ENCODE assay signal across 23 mouse cellular contexts in genomic region chr4:63491521-63491920, GRCm38 (mm10). TPM values are rescaled to one million over a fixed set of nuclear protein-coding genes. Genes with fewer than 3 reads are reported as not detected.
DNase-seq lines count a peak whose midpoint lies in the region; ATAC-seq lines count a peak whose summit lies in the region.
"Had no signal": no experiment of that assay in that cellular context is flagged by ENCODE, and none has a peak within 500 bp of the region (broad histone marks: within the 10 kb centered on the region; RNA-seq: fewer than 3 reads in every experiment).

No protein-coding gene starts in this region.

- 80% methylated on average over 6 of the region's 6 CpGs for WGBS in hindbrain, embryonic 10.5 days
- WGBS in hindbrain, embryonic 11.5 days = 79% methylated on average over 6 of the region's 6 CpGs
- WGBS in midbrain, embryonic 14.5 days = 66% methylated on average over 6 of the region's 6 CpGs

- DNase-seq in hindbrain, embryonic 10.5 days (ENCODE audit: low spot score) = no peak
- DNase-seq in hindbrain, embryonic 11.5 days (ENCODE audit: low spot score) = no peak
- peak; percentile 26 for DNase-seq in A20 (ENCODE audit: low read depth, low spot score)
- peak; percentile 46 for DNase-seq in R1 (ENCODE audit: low read depth, low spot score)
- no peak for DNase-seq in midbrain, embryonic 14.5 days
- DNase-seq in spleen, adult 18-20 months = no peak
- no peak for DNase-seq in kidney, postnatal 25 days
- DNase-seq: cerebellum, adult 8-10 months; cerebellum, postnatal 36 days; embryo, embryonic 11 days; heart, postnatal 36 days; kidney, adult 18-20 months; liver, embryonic 13.5 days; lung, adult 2 months; right cerebral cortex, postnatal 4 days; thymus, postnatal 25 days had no signal

- no peak for ATAC-seq in hindbrain, embryonic 11.5 days (ENCODE audit: low FRiP score)
- ATAC-seq in midbrain, embryonic 14.5 days (ENCODE audit: low FRiP score, low TSS enrichment) = no peak

- peaks cover 54% of the 10 kb centered on the region for H3K4me1 ChIP-seq in hindbrain, embryonic 10.5 days (replicated peaks)
- peaks cover 4% of the 10 kb centered on the region for H3K4me1 ChIP-seq in hindbrain, embryonic 11.5 days (replicated peaks; ENCODE audit: control insufficient read depth, insufficient read depth, low read length)
- H3K4me1 ChIP-seq in midbrain, embryonic 14.5 days (ENCODE audit: control insufficient read depth, insufficient read depth, low read length) = peaks cover 42% of the 10 kb centered on the region

- peaks cover 23% of the 10 kb centered on the region for H3K27me3 ChIP-seq in hindbrain, embryonic 10.5 days (ENCODE audit: insufficient read depth, poor library complexity, severe bottlenecking)
- H3K27me3 ChIP-seq in hindbrain, embryonic 11.5 days (ENCODE audit: control insufficient read depth, insufficient read depth, low read length) = 0 out of 2 replicates have a peak, but pooled peaks cover 3% of the 10 kb centered on the region
- H3K27me3 ChIP-seq in midbrain, embryonic 14.5 days (ENCODE audit: control insufficient read depth, insufficient read depth, low read length) = no peaks in the 10 kb centered on the region

- H3K36me3 ChIP-seq in hindbrain, embryonic 10.5 days = peaks cover 8% of the 10 kb centered on the region; the same call in 1 of the 2 replicates
- H3K36me3 ChIP-seq in hindbrain, embryonic 11.5 days (ENCODE audit: control insufficient read depth, insufficient read depth, low read length) = no peaks in the 10 kb centered on the region
- H3K36me3 ChIP-seq in midbrain, embryonic 14.5 days (ENCODE audit: control insufficient read depth, insufficient read depth, low read length) = no peaks in the 10 kb centered on the region
- H3K36me3 ChIP-seq: embryonic facial prominence, embryonic 13.5 days; forebrain, embryonic 12.5 days; heart, embryonic 15.5 days; liver, embryonic 13.5 days; neural tube, embryonic 12.5 days; stomach, embryonic 15.5 days had no signal

- H3K9ac ChIP-seq in hindbrain, embryonic 11.5 days (ENCODE audit: low read depth, low read length) = no peak overlapping the region
- no peak overlapping the region for H3K9ac ChIP-seq in midbrain, embryonic 14.5 days (replicated peaks; ENCODE audit: low read length)
- H3K9ac ChIP-seq: embryonic facial prominence, embryonic 13.5 days; forebrain, embryonic 12.5 days; heart, embryonic 15.5 days; liver, embryonic 13.5 days; neural tube, embryonic 12.5 days; stomach, embryonic 15.5 days had no signal

- H3K9me3 ChIP-seq in hindbrain, embryonic 10.5 days = no peaks in the 10 kb centered on the region
- no peaks in the 10 kb centered on the region for H3K9me3 ChIP-seq in hindbrain, embryonic 11.5 days (ENCODE audit: control insufficient read depth, low read length)
- no peaks in the 10 kb centered on the region for H3K9me3 ChIP-seq in midbrain, embryonic 14.5 days (ENCODE audit: control insufficient read depth, low read length)
- H3K9me3 ChIP-seq: embryonic facial prominence, embryonic 13.5 days; forebrain, embryonic 12.5 days; heart, embryonic 15.5 days; liver, embryonic 13.5 days; neural tube, embryonic 12.5 days; stomach, embryonic 15.5 days had no signal

- no peak overlapping the region for H3K4me2 ChIP-seq in hindbrain, embryonic 11.5 days (replicated peaks; ENCODE audit: low read depth, low read length)
- peak overlapping the region; percentile 27 for H3K4me2 ChIP-seq in midbrain, embryonic 14.5 days (ENCODE audit: low read length)
- H3K4me2 ChIP-seq: embryonic facial prominence, embryonic 13.5 days; forebrain, embryonic 12.5 days; heart, embryonic 15.5 days; liver, embryonic 13.5 days; neural tube, embryonic 12.5 days; stomach, embryonic 15.5 days had no signal

- 0 out of 2 replicates have a peak overlapping the region, but pooled peaks have one; percentile 29 for H3K27ac ChIP-seq in hindbrain, embryonic 10.5 days
- no peak overlapping the region for H3K27ac ChIP-seq in hindbrain, embryonic 11.5 days (ENCODE audit: low read depth, low read length)
- no peak overlapping the region for H3K27ac ChIP-seq in midbrain, embryonic 14.5 days (replicated peaks; ENCODE audit: low read depth, low read length)
- H3K27ac ChIP-seq: embryonic facial prominence, embryonic 13.5 days; forebrain, embryonic 12.5 days; heart, embryonic 15.5 days; left cerebral cortex, adult 2 months; liver, embryonic 13.5 days; neural tube, embryonic 12.5 days; stomach, embryonic 15.5 days had no signal

- H3K4me3 ChIP-seq in hindbrain, embryonic 10.5 days = no peak overlapping the region
- no peak overlapping the region for H3K4me3 ChIP-seq in hindbrain, embryonic 11.5 days (ENCODE audit: low read depth, low read length)
- H3K4me3 ChIP-seq in midbrain, embryonic 14.5 days (replicated peaks; ENCODE audit: low read depth, low read length) = no peak overlapping the region
- H3K4me3 ChIP-seq: embryonic facial prominence, embryonic 13.5 days; erythroblast, embryonic 14.5 days; forebrain, embryonic 12.5 days; heart, embryonic 15.5 days; left cerebral cortex, adult 2 months; liver, embryonic 13.5 days; neural tube, embryonic 12.5 days; stomach, embryonic 15.5 days had no signal

RNA-seq across cellular contexts. Expression of gene Whrn, which starts 4.3 kb away (rescaled TPM):
- 6.6 and 6.9 TPM in 2 replicates for polyA plus RNA-seq in hindbrain, embryonic 10.5 days (2016; fragmentation: Nextera tagmentation; extraction: Ambion mirVana)
- polyA plus RNA-seq in hindbrain, embryonic 11.5 days (2014; fragmentation: Nextera tagmentation; extraction: Ambion mirVana) = 5.9 and 6.6 TPM in 2 replicates
- polyA plus RNA-seq in midbrain, embryonic 14.5 days (2014; fragmentation: Nextera tagmentation; extraction: Ambion mirVana) = 7.8 and 8.0 TPM in 2 replicates

RNA-seq across cellular contexts. Expression of gene Atp6v1g1, which starts 53.1 kb away (rescaled TPM):
- 310 and 365 TPM in 2 replicates for polyA plus RNA-seq in hindbrain, embryonic 10.5 days (2016; fragmentation: Nextera tagmentation; extraction: Ambion mirVana)
- 424 and 428 TPM in 2 replicates for polyA plus RNA-seq in hindbrain, embryonic 11.5 days (2014; fragmentation: Nextera tagmentation; extraction: Ambion mirVana)
- polyA plus RNA-seq in midbrain, embryonic 14.5 days (2014; fragmentation: Nextera tagmentation; extraction: Ambion mirVana) = 451 and 485 TPM in 2 replicates

Comparison
In these comparisons a context has a peak if more than half of its experiments do, and no peak if none do; other contexts are left out.
1. DNase-seq: peak in A20 (single experiment) and R1 (single experiment); none in hindbrain, embryonic 10.5 days (single experiment), hindbrain, embryonic 11.5 days (single experiment), midbrain, embryonic 14.5 days (single experiment), spleen, adult 18-20 months (0 of 2) and kidney, postnatal 25 days (0 of 2).